Mouse (Mus musculus): ENCODE results near the gene Adamts12. TPM values are rescaled to one million over a fixed set of nuclear protein-coding genes. Genes with fewer than 3 reads are reported as not detected.

Gene Adamts12
- polyA plus RNA-seq, 1 experiment from 2014 or later: 1.9 TPM

DNA sequence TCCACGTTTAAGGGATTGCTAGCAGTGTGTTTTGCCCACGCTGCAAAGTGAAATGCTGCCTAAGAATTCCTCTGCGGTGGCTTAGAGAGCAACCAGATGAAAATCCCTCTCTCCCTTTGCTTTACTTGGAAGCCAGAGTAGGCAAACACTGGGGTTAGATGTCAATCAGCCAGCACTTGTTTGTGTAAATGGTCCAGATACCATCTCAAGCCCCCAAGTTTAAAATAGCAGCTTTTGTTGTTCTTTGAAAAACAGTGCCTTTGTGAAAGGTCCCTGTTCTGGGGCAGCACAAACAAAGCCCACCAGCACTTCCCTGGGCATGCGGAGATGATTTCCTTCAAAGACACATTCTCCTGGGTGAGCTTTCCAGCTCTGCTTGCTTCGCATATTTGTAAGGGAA, 1.7 kb downstream of the Adamts12 start:
- Histone ChIP-seq H3K27ac (ENCODE audit: low read length) (no peak overlapping the region), H3K9me3 (replicated peaks; ENCODE audit: control insufficient read depth, low read length) (no peaks in the 10 kb centered on the region), H3K4me2 (ENCODE audit: low read depth, low read length) (peak overlapping the region; percentile 91), H3K27me3 (ENCODE audit: control insufficient read depth, insufficient read depth, low read length) (no peaks in the 10 kb centered on the region), H3K9ac (ENCODE audit: low read length) (peak overlapping the region; percentile 76), H3K4me3 (ENCODE audit: low read length) (peak overlapping the region; percentile 64), H3K4me1 (ENCODE audit: control insufficient read depth, insufficient read depth, low read length) (peaks cover 14% of the 10 kb centered on the region), H3K36me3 (ENCODE audit: control insufficient read depth, insufficient read depth) (no peaks in the 10 kb centered on the region)
- WGBS: 22% methylated on average over 5 of the region's 5 CpGs
- no peak for ATAC-seq (replicated peaks; ENCODE audit: extremely low read depth, insufficient read depth, low FRiP score)

DNA sequence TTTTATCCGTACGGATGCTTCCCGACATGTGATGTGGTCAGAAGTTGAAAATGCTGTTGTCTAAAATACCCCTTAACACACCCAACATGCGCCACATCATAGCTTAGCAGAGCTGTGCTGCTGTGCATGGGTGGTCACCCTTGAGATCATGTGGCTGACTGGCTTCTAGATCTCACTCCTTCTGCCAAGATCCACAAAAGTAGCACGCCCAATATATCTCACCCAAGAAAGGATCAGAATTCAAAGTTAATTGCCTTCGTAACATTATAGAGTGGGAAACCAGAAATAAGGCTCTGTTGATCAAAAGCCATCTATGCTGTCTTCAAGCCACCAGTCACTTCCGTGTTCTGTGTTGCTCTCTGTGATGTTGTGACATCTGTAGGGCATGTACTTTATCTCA, 3.3 kb downstream of the Adamts12 start:
- 73% methylated on average over 7 of the region's 7 CpGs for WGBS
- H3K4me3 ChIP-seq (ENCODE audit: low read length): no peak overlapping the region
- H3K27me3 ChIP-seq (ENCODE audit: control insufficient read depth, insufficient read depth, low read length): no peaks in the 10 kb centered on the region
- H3K4me1 ChIP-seq (ENCODE audit: control insufficient read depth, insufficient read depth, low read length): peaks cover 14% of the 10 kb centered on the region
- no peak overlapping the region for H3K9ac ChIP-seq (ENCODE audit: low read length)
- no peak overlapping the region for H3K4me2 ChIP-seq (ENCODE audit: low read depth, low read length)
- no peaks in the 10 kb centered on the region for H3K36me3 ChIP-seq (ENCODE audit: control insufficient read depth, insufficient read depth)
- ATAC-seq (replicated peaks; ENCODE audit: extremely low read depth, insufficient read depth, low FRiP score): no peak
- no peak overlapping the region for H3K27ac ChIP-seq (ENCODE audit: low read length)
- H3K9me3 ChIP-seq (replicated peaks; ENCODE audit: control insufficient read depth, low read length): no peaks in the 10 kb centered on the region

DNA sequence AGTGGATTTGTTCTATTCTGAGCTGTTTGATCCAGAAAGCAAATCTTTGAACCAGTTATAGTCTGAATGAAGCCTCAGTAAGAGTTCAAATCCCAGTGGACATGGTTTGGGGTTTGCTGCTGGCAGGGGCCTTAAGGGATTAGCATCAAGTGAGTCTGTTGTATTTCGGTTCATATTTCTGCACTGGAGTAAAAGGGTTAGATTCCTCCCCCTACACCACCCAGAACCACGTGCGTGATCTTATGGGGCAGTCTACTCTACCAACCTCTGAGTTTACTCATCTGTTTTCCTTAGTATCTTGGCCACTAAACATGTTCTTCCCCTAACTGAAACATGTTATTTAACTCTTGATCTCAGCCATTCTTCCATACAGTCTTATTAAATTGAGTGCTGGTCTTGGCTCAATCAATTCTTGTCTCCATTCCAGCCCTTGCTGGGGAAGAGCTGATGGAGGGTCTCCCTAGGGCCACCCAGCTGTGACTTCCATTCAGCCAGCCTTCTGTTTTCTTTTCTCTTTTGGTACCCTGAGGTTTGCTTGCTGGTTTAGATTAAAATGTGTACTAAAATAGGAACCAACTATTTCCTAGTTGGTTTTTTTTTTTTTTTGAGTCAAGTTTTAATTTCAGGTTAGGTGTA, 11.3 kb downstream of the Adamts12 start:
- H3K27me3 ChIP-seq (ENCODE audit: control insufficient read depth, insufficient read depth, low read length): no peaks in the 10 kb centered on the region
- 82% methylated on average over 3 of the region's 3 CpGs for WGBS
- H3K9me3 ChIP-seq (replicated peaks; ENCODE audit: control insufficient read depth, low read length): no peaks in the 10 kb centered on the region
- H3K4me1 ChIP-seq (ENCODE audit: control insufficient read depth, insufficient read depth, low read length): no peaks in the 10 kb centered on the region
- no peaks in the 10 kb centered on the region for H3K36me3 ChIP-seq (ENCODE audit: control insufficient read depth, insufficient read depth)
- H3K4me2 ChIP-seq (ENCODE audit: low read depth, low read length): no peak overlapping the region
- no peak for ATAC-seq (replicated peaks; ENCODE audit: extremely low read depth, insufficient read depth, low FRiP score)
- no peak overlapping the region for H3K27ac ChIP-seq (ENCODE audit: low read length)
- no peak overlapping the region for H3K9ac ChIP-seq (ENCODE audit: low read length)
- no peak overlapping the region for H3K4me3 ChIP-seq (ENCODE audit: low read length)

DNA sequence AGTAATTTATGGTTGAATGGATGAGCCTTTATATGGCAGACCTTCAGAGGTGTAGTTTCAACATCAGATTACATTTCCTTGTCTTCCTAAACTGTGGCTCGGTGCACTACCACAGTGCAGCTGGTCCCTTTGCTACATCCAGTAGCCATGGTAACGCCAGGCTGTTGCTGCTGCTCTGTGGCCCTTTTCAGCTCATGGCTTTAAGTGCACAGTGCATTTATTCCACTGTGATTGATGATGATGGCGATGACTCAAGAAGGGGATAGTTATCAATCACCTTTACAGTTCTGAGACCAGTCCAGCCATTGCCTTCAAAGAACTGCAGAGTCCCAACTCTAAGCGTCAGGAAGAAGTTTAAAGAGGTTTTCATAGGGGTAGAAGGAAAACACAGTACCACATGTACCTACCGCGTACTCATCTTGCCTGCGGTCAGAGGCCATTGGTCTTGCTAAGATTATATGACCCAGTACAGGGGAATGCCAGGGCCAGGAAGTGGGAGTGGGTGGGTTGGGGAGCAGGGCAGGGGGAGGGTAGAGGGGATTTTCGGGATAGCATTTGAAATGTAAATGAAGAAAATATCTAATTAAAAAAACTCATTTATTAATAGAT, 18.5 kb downstream of the Adamts12 start:
- no peak overlapping the region for H3K4me2 ChIP-seq (ENCODE audit: low read depth, low read length)
- no peak overlapping the region for H3K9ac ChIP-seq (ENCODE audit: low read length)
- H3K9me3 ChIP-seq (replicated peaks; ENCODE audit: control insufficient read depth, low read length): no peaks in the 10 kb centered on the region
- H3K36me3 ChIP-seq (ENCODE audit: control insufficient read depth, insufficient read depth): no peaks in the 10 kb centered on the region
- no peaks in the 10 kb centered on the region for H3K4me1 ChIP-seq (ENCODE audit: control insufficient read depth, insufficient read depth, low read length)
- H3K27ac ChIP-seq (ENCODE audit: low read length): no peak overlapping the region
- no peak for ATAC-seq (replicated peaks; ENCODE audit: extremely low read depth, insufficient read depth, low FRiP score)
- H3K27me3 ChIP-seq (ENCODE audit: control insufficient read depth, insufficient read depth, low read length): no peaks in the 10 kb centered on the region
- H3K4me3 ChIP-seq (ENCODE audit: low read length): no peak overlapping the region
- 80% methylated on average over 8 of the region's 8 CpGs for WGBS

DNA sequence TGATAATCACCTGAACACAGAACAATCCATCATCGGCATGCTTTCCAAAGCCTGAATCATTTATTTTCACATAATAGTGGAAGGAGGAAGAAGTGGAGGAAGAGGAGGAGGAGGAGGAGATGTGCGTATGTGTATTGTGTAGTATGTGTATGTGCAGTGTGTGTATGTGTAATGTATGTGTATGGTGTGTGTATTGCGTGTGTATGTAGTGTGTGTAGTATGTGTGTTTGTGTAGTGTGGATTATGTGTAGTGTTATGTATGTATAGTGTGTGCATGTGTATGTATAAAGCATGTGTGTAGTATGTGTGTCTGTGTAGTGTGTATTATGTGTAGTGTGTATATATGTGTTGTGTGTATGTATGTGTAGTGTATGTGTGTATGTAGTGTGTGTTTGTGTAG, 19.1 kb downstream of the Adamts12 start:
- H3K9ac ChIP-seq (ENCODE audit: low read length): no peak overlapping the region
- H3K4me3 ChIP-seq (ENCODE audit: low read length): no peak overlapping the region
- H3K4me1 ChIP-seq (ENCODE audit: control insufficient read depth, insufficient read depth, low read length): no peaks in the 10 kb centered on the region
- no peaks in the 10 kb centered on the region for H3K9me3 ChIP-seq (replicated peaks; ENCODE audit: control insufficient read depth, low read length)
- no peaks in the 10 kb centered on the region for H3K36me3 ChIP-seq (ENCODE audit: control insufficient read depth, insufficient read depth)
- 89% methylated on average over 3 of the region's 3 CpGs for WGBS
- ATAC-seq (replicated peaks; ENCODE audit: extremely low read depth, insufficient read depth, low FRiP score): no peak
- H3K4me2 ChIP-seq (ENCODE audit: low read depth, low read length): no peak overlapping the region
- no peak overlapping the region for H3K27ac ChIP-seq (ENCODE audit: low read length)
- no peaks in the 10 kb centered on the region for H3K27me3 ChIP-seq (ENCODE audit: control insufficient read depth, insufficient read depth, low read length)

DNA sequence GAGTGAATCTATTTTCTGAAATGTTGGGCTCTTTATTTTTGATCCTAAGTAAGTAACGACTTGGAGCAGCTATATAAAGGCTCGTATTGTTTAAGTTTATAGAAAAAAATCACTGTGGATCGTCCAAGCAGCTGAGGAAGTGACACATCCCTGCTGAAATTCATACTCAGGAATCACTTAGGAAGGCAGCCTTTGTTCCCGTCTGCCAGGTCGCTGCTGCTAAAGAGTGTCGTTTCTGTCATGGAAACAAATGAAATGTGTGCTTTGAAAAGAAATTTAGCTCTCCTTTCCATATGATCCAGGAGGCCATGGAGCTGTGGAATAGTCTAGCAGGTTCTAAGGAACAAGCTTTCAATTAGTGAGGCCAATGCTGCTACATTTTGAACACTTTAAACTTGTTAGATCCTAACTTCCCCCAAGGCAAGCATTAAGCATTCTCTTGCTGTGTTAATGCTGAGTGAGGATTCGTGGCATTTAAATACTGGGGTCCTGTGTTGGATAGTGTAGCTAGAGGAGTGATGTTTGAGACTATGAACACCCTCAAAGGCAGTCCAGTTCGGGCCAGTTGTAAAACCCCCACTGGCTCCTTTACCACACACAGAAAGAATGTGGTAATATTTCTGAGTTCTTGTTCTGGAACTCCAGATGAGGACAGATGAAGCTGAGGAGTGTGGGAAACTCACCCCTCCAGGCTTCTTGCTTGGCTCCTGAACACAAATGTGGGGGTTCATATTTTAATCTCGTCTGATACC, 19.8 kb downstream of the Adamts12 start:
- H3K9ac ChIP-seq (ENCODE audit: low read length): no peak overlapping the region
- H3K27ac ChIP-seq (ENCODE audit: low read length): peak overlapping the region; percentile 9; the same call in 1 of the 2 replicates
- H3K4me1 ChIP-seq (ENCODE audit: control insufficient read depth, insufficient read depth, low read length): no peaks in the 10 kb centered on the region
- no peaks in the 10 kb centered on the region for H3K36me3 ChIP-seq (ENCODE audit: control insufficient read depth, insufficient read depth)
- no peak overlapping the region for H3K4me2 ChIP-seq (ENCODE audit: low read depth, low read length)
- H3K4me3 ChIP-seq (ENCODE audit: low read length): no peak overlapping the region
- no peaks in the 10 kb centered on the region for H3K9me3 ChIP-seq (replicated peaks; ENCODE audit: control insufficient read depth, low read length)
- no peaks in the 10 kb centered on the region for H3K27me3 ChIP-seq (ENCODE audit: control insufficient read depth, insufficient read depth, low read length)
- WGBS: 37% methylated on average over 9 of the region's 9 CpGs
- no peak for ATAC-seq (replicated peaks; ENCODE audit: extremely low read depth, insufficient read depth, low FRiP score)

DNA sequence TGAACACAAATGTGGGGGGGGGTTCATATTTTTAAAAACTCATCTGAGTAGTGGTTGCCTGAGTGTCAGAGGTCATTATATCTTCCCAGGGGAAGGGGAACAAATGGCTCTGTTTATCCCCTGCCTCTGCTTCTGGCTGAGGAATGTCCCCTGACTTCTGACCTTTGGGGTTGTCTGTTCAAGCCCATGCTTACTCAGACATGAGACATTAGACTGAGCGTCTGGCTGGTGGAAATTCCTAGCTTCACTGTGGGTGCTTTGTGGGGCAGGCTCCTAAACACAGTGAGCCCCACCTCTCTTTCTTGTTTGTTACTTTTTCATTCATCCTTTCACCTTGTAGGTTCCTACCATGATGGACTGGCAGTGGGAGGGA, 20.4 kb downstream of the Adamts12 start:
- H3K4me2 ChIP-seq (ENCODE audit: low read depth, low read length): no peak overlapping the region
- H3K4me3 ChIP-seq (ENCODE audit: low read length): no peak overlapping the region
- ATAC-seq (replicated peaks; ENCODE audit: extremely low read depth, insufficient read depth, low FRiP score): no peak
- no peaks in the 10 kb centered on the region for H3K4me1 ChIP-seq (ENCODE audit: control insufficient read depth, insufficient read depth, low read length)
- H3K36me3 ChIP-seq (ENCODE audit: control insufficient read depth, insufficient read depth): no peaks in the 10 kb centered on the region
- H3K9me3 ChIP-seq (replicated peaks; ENCODE audit: control insufficient read depth, low read length): no peaks in the 10 kb centered on the region
- 49% methylated on average over 1 of the region's 1 CpGs for WGBS
- no peaks in the 10 kb centered on the region for H3K27me3 ChIP-seq (ENCODE audit: control insufficient read depth, insufficient read depth, low read length)
- H3K27ac ChIP-seq (ENCODE audit: low read length): no peak overlapping the region
- no peak overlapping the region for H3K9ac ChIP-seq (ENCODE audit: low read length)

DNA sequence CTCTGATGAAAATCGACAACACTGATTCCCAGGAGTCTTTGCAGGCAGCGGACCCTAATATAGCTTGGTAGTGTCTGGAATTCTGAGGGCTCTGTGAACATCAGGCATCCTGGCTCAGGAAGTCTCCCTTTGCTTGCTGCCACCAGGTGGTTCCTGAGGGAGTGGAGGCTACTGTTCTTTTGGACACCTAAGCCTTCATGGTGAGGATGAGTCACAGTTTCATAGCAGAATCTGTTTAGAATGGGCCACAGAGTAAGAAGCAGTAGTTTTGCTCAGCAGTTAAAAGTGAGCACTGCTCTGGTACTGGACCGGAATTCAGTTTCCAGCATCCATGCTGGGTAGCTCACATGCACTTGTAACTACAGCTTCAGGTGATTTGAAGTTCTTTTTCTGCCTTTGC, 24.9 kb downstream of the Adamts12 start:
- H3K4me3 ChIP-seq (ENCODE audit: low read length): no peak overlapping the region
- 69% methylated on average over 3 of the region's 3 CpGs for WGBS
- H3K27ac ChIP-seq (ENCODE audit: low read length): no peak overlapping the region
- ATAC-seq (replicated peaks; ENCODE audit: extremely low read depth, insufficient read depth, low FRiP score): no peak
- H3K9me3 ChIP-seq (replicated peaks; ENCODE audit: control insufficient read depth, low read length): no peaks in the 10 kb centered on the region
- no peaks in the 10 kb centered on the region for H3K27me3 ChIP-seq (ENCODE audit: control insufficient read depth, insufficient read depth, low read length)
- H3K36me3 ChIP-seq (ENCODE audit: control insufficient read depth, insufficient read depth): no peaks in the 10 kb centered on the region
- H3K4me1 ChIP-seq (ENCODE audit: control insufficient read depth, insufficient read depth, low read length): no peaks in the 10 kb centered on the region
- H3K4me2 ChIP-seq (ENCODE audit: low read depth, low read length): no peak overlapping the region
- H3K9ac ChIP-seq (ENCODE audit: low read length): no peak overlapping the region

DNA sequence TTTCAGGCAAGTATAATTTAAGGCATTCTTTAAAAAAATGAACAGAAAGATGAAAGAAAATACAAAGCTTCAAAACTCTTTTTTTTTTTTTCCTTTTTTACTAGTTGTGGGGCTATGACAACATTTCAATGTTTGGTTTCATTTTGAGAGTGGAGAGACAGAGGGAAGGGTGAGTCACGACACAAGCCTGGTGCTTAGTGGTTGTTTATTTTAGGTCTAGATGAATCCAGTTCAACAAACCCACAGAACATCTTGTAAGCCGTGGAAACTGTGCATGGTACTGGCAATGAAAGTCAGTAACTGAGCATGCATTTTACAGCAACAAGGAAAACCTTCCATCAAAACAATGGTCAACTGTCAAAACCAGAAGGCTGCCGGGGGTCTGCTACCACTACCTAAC, 31.0 kb downstream of the Adamts12 start:
- no peak overlapping the region for H3K27ac ChIP-seq (ENCODE audit: low read length)
- H3K27me3 ChIP-seq (ENCODE audit: control insufficient read depth, insufficient read depth, low read length): no peaks in the 10 kb centered on the region
- no peak overlapping the region for H3K9ac ChIP-seq (ENCODE audit: low read length)
- H3K9me3 ChIP-seq (replicated peaks; ENCODE audit: control insufficient read depth, low read length): no peaks in the 10 kb centered on the region
- WGBS: 48% methylated on average over 3 of the region's 3 CpGs
- H3K4me2 ChIP-seq (ENCODE audit: low read depth, low read length): no peak overlapping the region
- no peaks in the 10 kb centered on the region for H3K4me1 ChIP-seq (ENCODE audit: control insufficient read depth, insufficient read depth, low read length)
- no peak overlapping the region for H3K4me3 ChIP-seq (ENCODE audit: low read length)
- ATAC-seq (replicated peaks; ENCODE audit: extremely low read depth, insufficient read depth, low FRiP score): no peak
- no peaks in the 10 kb centered on the region for H3K36me3 ChIP-seq (ENCODE audit: control insufficient read depth, insufficient read depth)

Data from heart, embryonic 16.5 days (tissue).